Mouse (Mus musculus) intestine, embryonic 15.5 days (tissue): ENCODE measurements at regions not wholly inside any gene's neighbourhood (a gene's known extent, or its start where the extent isn't known, plus 50 kb on each side); places are given as distances from the start of the nearest gene placed in this dataset.

ENCODE experiments used
- ATAC-seq: fragments of 200-750 bp; cut with Nextera tagmentation; 2 replicates; pipeline ENCODE4 v1.8.0; 2017; ENCODE audit warnings: moderate TSS enrichment, moderate library complexity
- H3K27ac ChIP-seq: fragments of 300-500 bp; sonication (generic); 2 replicates; pipeline ENCODE4 v1.5.1; 2015; ENCODE audit warnings: mild to moderate bottlenecking, inconsistent platforms
- H3K27me3 ChIP-seq: fragments of 300-500 bp; sonication (generic); replicated peaks from 2 replicates; pipeline ENCODE4 v1.6.1; 2015; ENCODE audit warnings: inconsistent platforms
- H3K36me3 ChIP-seq: fragments of 300-500 bp; sonication (generic); 2 replicates; pipeline ENCODE4 v1.6.1; 2015; ENCODE audit warnings: inconsistent platforms
- H3K4me1 ChIP-seq: fragments of 300-500 bp; sonication (generic); replicated peaks from 2 replicates; pipeline ENCODE4 v1.6.1; 2015; ENCODE audit warnings: inconsistent platforms
- H3K4me2 ChIP-seq: fragments of 300-500 bp; sonication (generic); replicated peaks from 2 replicates; pipeline ENCODE4 v1.6.1; 2015; ENCODE audit warnings: mild to moderate bottlenecking, inconsistent platforms
- H3K4me3 ChIP-seq: fragments of 300-500 bp; sonication (generic); replicated peaks from 2 replicates; pipeline ENCODE4 v1.5.1; 2015; ENCODE audit warnings: inconsistent platforms
- H3K9ac ChIP-seq: fragments of 300-500 bp; sonication (generic); 2 replicates; pipeline ENCODE4 v1.6.1; 2015; ENCODE audit warnings: inconsistent platforms
- H3K9me3 ChIP-seq: fragments of 300-500 bp; sonication (generic); 2 replicates; pipeline ENCODE4 v1.6.1; 2016; ENCODE audit warnings: inconsistent platforms
- WGBS: fragments of 180-500 bp; shearing (Covaris S2); methylation state at CpG from one replicate; pipeline ENCODE4 v1.1.7; 2015; 5-methylcytosine and 5-hydroxymethylcytosine counted together

DNA sequence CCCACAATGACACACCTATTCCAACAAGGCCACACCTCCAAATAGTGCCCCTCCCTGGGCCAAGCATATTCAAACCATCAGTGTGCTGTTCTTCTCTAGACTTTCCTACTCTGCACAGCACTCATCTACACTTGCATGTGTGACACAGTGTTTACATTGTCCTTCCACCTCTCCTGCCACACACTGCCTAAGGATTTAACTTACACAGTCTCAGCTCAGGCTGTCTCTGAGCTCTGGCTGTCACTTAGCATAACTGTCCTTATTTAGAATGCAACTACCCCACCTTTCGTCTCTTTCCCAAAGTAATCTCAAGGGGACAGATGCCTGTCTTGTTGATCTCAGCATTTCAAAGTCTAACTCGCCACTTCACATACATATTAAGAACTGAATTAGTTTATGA, 61.2 kb upstream of the Ptprk start:
- WGBS, result 63% methylated on average over 2 of the region's 2 CpGs
- Histone ChIP-seq H3K9ac (no peak overlapping the region), H3K4me1 (no peaks in the 10 kb centered on the region), H3K4me3 (no peak overlapping the region), H3K9me3 (no peaks in the 10 kb centered on the region), H3K27me3 (no peaks in the 10 kb centered on the region), H3K4me2 (no peak overlapping the region), H3K36me3 (no peaks in the 10 kb centered on the region), H3K27ac (no peak overlapping the region)
- no peak for ATAC-seq

DNA sequence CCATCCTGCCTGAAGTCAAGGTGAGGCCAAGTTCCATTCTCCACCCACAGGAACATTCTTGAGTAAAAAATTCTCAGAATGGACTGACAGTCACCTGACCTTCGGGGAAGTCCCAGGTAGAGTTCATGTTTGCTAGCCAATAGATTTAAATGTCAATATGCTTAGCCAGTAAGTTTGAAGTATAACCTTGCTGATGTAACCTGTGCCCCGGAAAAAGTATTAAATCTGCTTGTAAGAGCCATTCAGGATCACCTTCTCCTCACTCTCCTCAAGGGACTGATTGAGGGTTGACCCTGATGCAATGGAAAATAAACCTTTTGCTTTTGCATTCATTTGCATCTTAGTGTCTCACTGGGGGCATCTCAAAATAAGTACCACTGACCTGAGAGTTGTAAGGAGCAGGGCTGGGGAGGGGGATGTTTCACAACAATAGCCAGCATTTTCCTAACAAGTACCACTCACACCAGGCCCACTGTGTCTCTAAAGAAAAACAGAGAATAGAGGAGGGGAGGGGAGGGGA, 60.3 kb upstream of the Ptprk start:
- Histone ChIP-seq H3K4me3 (no peak overlapping the region), H3K27me3 (no peaks in the 10 kb centered on the region), H3K4me2 (no peak overlapping the region), H3K9ac (no peak overlapping the region), H3K27ac (no peak overlapping the region), H3K9me3 (no peaks in the 10 kb centered on the region), H3K36me3 (no peaks in the 10 kb centered on the region), H3K4me1 (no peaks in the 10 kb centered on the region)
- ATAC-seq, result no peak
- WGBS, result 68% methylated on average over 2 of the region's 2 CpGs
